Mouse (Mus musculus): Measurements from ENCODE around the gene Snu13. TPM values are rescaled to one million over a fixed set of nuclear protein-coding genes. Genes with fewer than 3 reads are reported as not detected.

Snu13 gene
- polyA plus RNA-seq, 1 experiment from 2014 or later = 246 TPM

GRCm38 (mm10) chr15:82069898-82070297 lies 22.5 kb upstream of the Snu13 start, which contains the start of gene Mei1:
Gene Mei1 (plus strand): TSS chr15:82069996.
- no peaks in the 10 kb centered on the region for H3K9me3 ChIP-seq (ENCODE audit: control insufficient read depth, low read length)
- H3K4me2 ChIP-seq (ENCODE audit: low read depth, low read length) = peak within 1 kb of the TSS; percentile 26; the same call in 1 of the 2 replicates
- no peak within 1 kb of the TSS for H3K9ac ChIP-seq (ENCODE audit: low read depth, low read length)
- no peaks in the 10 kb centered on the region for H3K36me3 ChIP-seq (ENCODE audit: control insufficient read depth, insufficient read depth, low read length)
- 0 out of 2 replicates have a peak, but pooled peaks cover 3% of the 10 kb centered on the region for H3K4me1 ChIP-seq (ENCODE audit: control insufficient read depth, insufficient read depth, low read length)
- no peak within 1 kb of the TSS for H3K27ac ChIP-seq (ENCODE audit: low read length)
- ATAC-seq = no peak
- H3K4me3 ChIP-seq (ENCODE audit: low read length) = 0 out of 2 replicates have a peak within 1 kb of the TSS, but pooled peaks have one; percentile 14
- 19% methylated on average over 40 of the region's 40 CpGs for WGBS
- peaks cover 31% of the 10 kb centered on the region for H3K27me3 ChIP-seq (replicated peaks; ENCODE audit: control insufficient read depth, insufficient read depth, low read length)

- ATAC-seq = peak; percentile 59; the same call in 1 of the 2 replicates
- H3K36me3 ChIP-seq (ENCODE audit: control insufficient read depth, insufficient read depth, low read length) = no peaks in the 10 kb centered on the region
- peaks cover 38% of the 10 kb centered on the region for H3K27me3 ChIP-seq (replicated peaks; ENCODE audit: control insufficient read depth, insufficient read depth, low read length)
- H3K4me3 ChIP-seq (ENCODE audit: low read length) = no peak overlapping the region
- no peak overlapping the region for H3K4me2 ChIP-seq (ENCODE audit: low read depth, low read length)
- H3K4me1 ChIP-seq (ENCODE audit: control insufficient read depth, insufficient read depth, low read length) = 0 out of 2 replicates have a peak, but pooled peaks cover 3% of the 10 kb centered on the region
- no peaks in the 10 kb centered on the region for H3K9me3 ChIP-seq (ENCODE audit: control insufficient read depth, low read length)
- no peak overlapping the region for H3K9ac ChIP-seq (ENCODE audit: low read depth, low read length)
- no peak overlapping the region for H3K27ac ChIP-seq (ENCODE audit: low read length)
- WGBS = 16% methylated on average over 7 of the region's 7 CpGs
Measured at GRCm38 (mm10) chr15:82065511-82065910, 18.1 kb upstream of the Snu13 start.

GRCm38 (mm10) chr15:82063909-82064308 lies 16.5 kb upstream of the Snu13 start:
- ATAC-seq = no peak
- Histone ChIP-seq H3K36me3 (ENCODE audit: control insufficient read depth, insufficient read depth, low read length) (no peaks in the 10 kb centered on the region), H3K4me2 (ENCODE audit: low read depth, low read length) (no peak overlapping the region), H3K27me3 (replicated peaks; ENCODE audit: control insufficient read depth, insufficient read depth, low read length) (peaks cover 23% of the 10 kb centered on the region; the same call in 1 of the 2 replicates), H3K4me1 (ENCODE audit: control insufficient read depth, insufficient read depth, low read length) (no peaks in the 10 kb centered on the region), H3K4me3 (ENCODE audit: low read length) (no peak overlapping the region), H3K27ac (ENCODE audit: low read length) (no peak overlapping the region), H3K9ac (ENCODE audit: low read depth, low read length) (no peak overlapping the region), H3K9me3 (ENCODE audit: control insufficient read depth, low read length) (no peaks in the 10 kb centered on the region)
- WGBS = 61% methylated on average over 14 of the region's 14 CpGs

- Histone ChIP-seq H3K9me3 (ENCODE audit: control insufficient read depth, low read length) (no peaks in the 10 kb centered on the region), H3K9ac (ENCODE audit: low read depth, low read length) (no peak within 1 kb of the TSS), H3K4me1 (ENCODE audit: control insufficient read depth, insufficient read depth, low read length) (no peaks in the 10 kb centered on the region), H3K4me3 (ENCODE audit: low read length) (no peak within 1 kb of the TSS), H3K27ac (ENCODE audit: low read length) (no peak within 1 kb of the TSS), H3K36me3 (ENCODE audit: control insufficient read depth, insufficient read depth, low read length) (no peaks in the 10 kb centered on the region), H3K27me3 (replicated peaks; ENCODE audit: control insufficient read depth, insufficient read depth, low read length) (peaks cover 7% of the 10 kb centered on the region; the same call in 1 of the 2 replicates), H3K4me2 (ENCODE audit: low read depth, low read length) (no peak within 1 kb of the TSS)
- ATAC-seq = no peak
- WGBS = 76% methylated on average over 1 of the region's 1 CpGs
Measured at GRCm38 (mm10) chr15:82058719-82059201, 11.4 kb upstream of the Snu13 start, which contains the start of gene 4930407I10Rik. Gene 4930407I10Rik (plus strand): TSS chr15:82059151.

- Histone ChIP-seq H3K9ac (ENCODE audit: low read depth, low read length) (no peak overlapping the region), H3K36me3 (ENCODE audit: control insufficient read depth, insufficient read depth, low read length) (no peaks in the 10 kb centered on the region), H3K4me3 (ENCODE audit: low read length) (no peak overlapping the region), H3K27ac (ENCODE audit: low read length) (no peak overlapping the region), H3K4me2 (ENCODE audit: low read depth, low read length) (no peak overlapping the region), H3K9me3 (ENCODE audit: control insufficient read depth, low read length) (no peaks in the 10 kb centered on the region), H3K27me3 (replicated peaks; ENCODE audit: control insufficient read depth, insufficient read depth, low read length) (no peaks in the 10 kb centered on the region), H3K4me1 (ENCODE audit: control insufficient read depth, insufficient read depth, low read length) (no peaks in the 10 kb centered on the region; the same call in 1 of the 2 replicates)
- 65% methylated on average over 5 of the region's 5 CpGs for WGBS
- no peak for ATAC-seq
Measured at GRCm38 (mm10) chr15:82052544-82052943, 5.1 kb upstream of the Snu13 start.

- no peaks in the 10 kb centered on the region for H3K9me3 ChIP-seq (ENCODE audit: control insufficient read depth, low read length)
- H3K9ac ChIP-seq (ENCODE audit: low read depth, low read length) = peak overlapping the region; percentile 99
- peaks cover 13% of the 10 kb centered on the region for H3K4me1 ChIP-seq (ENCODE audit: control insufficient read depth, insufficient read depth, low read length)
- H3K27ac ChIP-seq (ENCODE audit: low read length) = no peak overlapping the region
- peak; percentile 16; the same call in 1 of the 2 replicates for ATAC-seq
- H3K4me2 ChIP-seq (ENCODE audit: low read depth, low read length) = peak overlapping the region; percentile 90
- WGBS = 1% methylated on average over 26 of the region's 26 CpGs
- no peaks in the 10 kb centered on the region for H3K27me3 ChIP-seq (replicated peaks; ENCODE audit: control insufficient read depth, insufficient read depth, low read length)
- H3K36me3 ChIP-seq (ENCODE audit: control insufficient read depth, insufficient read depth, low read length) = peaks cover 3% of the 10 kb centered on the region; the same call in 1 of the 2 replicates
- peak overlapping the region; percentile 99 for H3K4me3 ChIP-seq (ENCODE audit: low read length)
Measured at GRCm38 (mm10) chr15:82046246-82046891, 1.0 kb downstream of the Snu13 start.

GRCm38 (mm10) chr15:82044166-82044784 lies 3.1 kb downstream of the Snu13 start:
- Histone ChIP-seq H3K9ac (ENCODE audit: low read depth, low read length) (no peak overlapping the region), H3K36me3 (ENCODE audit: control insufficient read depth, insufficient read depth, low read length) (peaks cover 3% of the 10 kb centered on the region; the same call in 1 of the 2 replicates), H3K9me3 (ENCODE audit: control insufficient read depth, low read length) (no peaks in the 10 kb centered on the region), H3K27me3 (replicated peaks; ENCODE audit: control insufficient read depth, insufficient read depth, low read length) (no peaks in the 10 kb centered on the region), H3K4me1 (ENCODE audit: control insufficient read depth, insufficient read depth, low read length) (peaks cover 13% of the 10 kb centered on the region), H3K4me2 (ENCODE audit: low read depth, low read length) (no peak overlapping the region), H3K4me3 (ENCODE audit: low read length) (no peak overlapping the region), H3K27ac (ENCODE audit: low read length) (no peak overlapping the region)
- ATAC-seq = no peak
- WGBS = 98% methylated on average over 7 of the region's 7 CpGs

GRCm38 (mm10) chr15:82040650-82041049 lies 6.7 kb downstream of the Snu13 start:
- Histone ChIP-seq H3K27ac (ENCODE audit: low read length) (no peak overlapping the region), H3K9me3 (ENCODE audit: control insufficient read depth, low read length) (no peaks in the 10 kb centered on the region), H3K27me3 (replicated peaks; ENCODE audit: control insufficient read depth, insufficient read depth, low read length) (no peaks in the 10 kb centered on the region), H3K9ac (ENCODE audit: low read depth, low read length) (no peak overlapping the region), H3K4me1 (ENCODE audit: control insufficient read depth, insufficient read depth, low read length) (peaks cover 5% of the 10 kb centered on the region), H3K4me3 (ENCODE audit: low read length) (no peak overlapping the region), H3K36me3 (ENCODE audit: control insufficient read depth, insufficient read depth, low read length) (peaks cover 6% of the 10 kb centered on the region), H3K4me2 (ENCODE audit: low read depth, low read length) (no peak overlapping the region)
- 98% methylated on average over 1 of the region's 1 CpGs for WGBS
- no peak; the same call in 1 of the 2 replicates for ATAC-seq

- Histone ChIP-seq H3K9ac (ENCODE audit: low read depth, low read length) (no peak overlapping the region), H3K9me3 (ENCODE audit: control insufficient read depth, low read length) (no peaks in the 10 kb centered on the region), H3K4me2 (ENCODE audit: low read depth, low read length) (no peak overlapping the region), H3K4me1 (ENCODE audit: control insufficient read depth, insufficient read depth, low read length) (no peaks in the 10 kb centered on the region), H3K4me3 (ENCODE audit: low read length) (no peak overlapping the region), H3K27ac (ENCODE audit: low read length) (no peak overlapping the region), H3K36me3 (ENCODE audit: control insufficient read depth, insufficient read depth, low read length) (peaks cover 9% of the 10 kb centered on the region), H3K27me3 (replicated peaks; ENCODE audit: control insufficient read depth, insufficient read depth, low read length) (no peaks in the 10 kb centered on the region)
- ATAC-seq = no peak
- WGBS = 81% methylated on average over 12 of the region's 12 CpGs
Measured at GRCm38 (mm10) chr15:82035904-82036689, 11.3 kb downstream of the Snu13 start.
